Mouse (Mus musculus): ENCODE data around the gene Cldn9.

DNA sequence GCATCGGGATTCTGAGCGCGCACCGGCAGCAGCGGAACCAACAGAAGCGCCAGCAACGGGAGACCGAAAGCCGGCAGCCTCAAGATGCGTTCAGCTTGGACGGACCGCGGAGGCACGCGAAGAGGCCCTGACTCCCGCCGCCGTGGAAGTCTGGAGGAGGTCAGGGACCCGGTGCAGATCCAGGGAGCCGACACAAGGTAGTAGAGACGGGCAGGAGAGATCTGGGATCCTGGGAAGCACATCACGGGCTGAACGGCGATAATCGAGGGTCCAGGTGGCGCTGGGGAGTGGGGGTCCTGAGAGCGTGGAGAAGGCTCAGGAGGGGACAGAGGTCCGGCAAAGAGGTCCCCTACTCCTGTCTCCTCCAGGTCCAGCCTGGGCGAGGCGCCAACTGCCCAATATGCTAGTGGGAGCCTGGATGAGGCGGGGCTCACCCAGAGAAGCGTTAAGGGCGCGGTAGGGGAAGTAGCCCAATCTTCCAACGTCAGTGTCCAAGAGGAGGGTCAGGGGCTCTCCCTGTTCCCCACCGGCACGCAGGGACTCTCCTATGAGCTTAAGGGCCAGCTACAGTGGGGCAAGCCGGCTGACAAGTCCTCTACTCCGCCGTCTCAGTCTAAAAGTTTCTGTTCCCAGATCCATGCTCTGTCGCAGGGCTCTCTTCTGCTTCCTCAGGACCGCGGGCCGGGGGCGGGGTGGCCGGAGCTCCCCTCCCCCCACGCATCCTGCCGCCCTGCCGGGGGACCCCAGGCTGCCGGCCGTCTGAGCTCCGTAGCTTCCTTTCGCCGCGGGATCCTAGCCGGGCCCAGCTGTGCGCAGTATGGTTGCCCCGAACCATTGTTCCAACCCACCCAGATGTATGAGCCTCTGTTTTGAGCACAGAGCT lies 39.0 kb downstream of the Cldn9 start, which contains the start of gene Mmp25:
- no peak for TF ChIP-seq CTCF (IDR thresholded peaks at IDR 0.05; ENCODE audit: extremely low read depth, insufficient read length, insufficient replicate concordance, low read depth, low read length)
- TF ChIP-seq POLR2A (IDR thresholded peaks at IDR 0.05; ENCODE audit: low read depth, low read length) = no peak
